Mouse (Mus musculus): Measurements from ENCODE around the gene Lrrc58.

Lrrc58 gene

DNA sequence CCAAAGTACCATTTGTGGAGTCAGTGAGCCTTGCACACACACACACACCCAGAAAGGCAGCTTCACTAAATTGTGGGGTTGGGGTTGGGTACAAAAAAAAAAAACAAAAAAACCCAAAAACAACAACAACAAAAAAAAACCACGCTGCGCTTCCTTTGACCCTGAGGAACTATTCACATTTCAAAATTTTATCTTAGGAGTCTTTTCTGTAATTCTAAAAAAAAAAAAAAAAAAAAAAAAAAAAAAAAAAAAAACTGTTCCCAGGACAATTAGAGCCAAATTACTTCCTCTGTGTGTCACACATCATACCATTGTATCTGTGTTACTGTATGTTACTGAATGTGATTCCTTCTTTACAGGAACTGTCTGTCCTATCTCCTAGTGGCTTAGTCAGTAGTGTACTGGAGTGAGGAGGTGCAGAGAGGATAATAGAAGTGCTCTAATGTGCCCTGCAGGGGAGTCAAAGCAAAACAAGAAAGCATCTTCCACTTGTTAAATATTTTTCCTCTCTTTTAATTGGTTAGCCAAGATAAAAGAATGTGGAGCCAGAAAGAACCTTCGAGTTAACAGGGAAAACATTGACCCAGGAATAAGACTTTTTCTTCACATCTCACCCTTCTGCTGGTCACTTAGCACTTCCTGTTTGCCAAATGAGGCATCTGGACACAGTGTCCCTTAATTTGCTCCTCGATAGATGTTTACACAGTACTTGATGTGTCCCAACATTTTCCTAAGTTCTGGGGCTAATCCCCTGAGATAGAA lies 1.5 kb downstream of the Lrrc58 start:
- DNase-seq: no peak

DNA sequence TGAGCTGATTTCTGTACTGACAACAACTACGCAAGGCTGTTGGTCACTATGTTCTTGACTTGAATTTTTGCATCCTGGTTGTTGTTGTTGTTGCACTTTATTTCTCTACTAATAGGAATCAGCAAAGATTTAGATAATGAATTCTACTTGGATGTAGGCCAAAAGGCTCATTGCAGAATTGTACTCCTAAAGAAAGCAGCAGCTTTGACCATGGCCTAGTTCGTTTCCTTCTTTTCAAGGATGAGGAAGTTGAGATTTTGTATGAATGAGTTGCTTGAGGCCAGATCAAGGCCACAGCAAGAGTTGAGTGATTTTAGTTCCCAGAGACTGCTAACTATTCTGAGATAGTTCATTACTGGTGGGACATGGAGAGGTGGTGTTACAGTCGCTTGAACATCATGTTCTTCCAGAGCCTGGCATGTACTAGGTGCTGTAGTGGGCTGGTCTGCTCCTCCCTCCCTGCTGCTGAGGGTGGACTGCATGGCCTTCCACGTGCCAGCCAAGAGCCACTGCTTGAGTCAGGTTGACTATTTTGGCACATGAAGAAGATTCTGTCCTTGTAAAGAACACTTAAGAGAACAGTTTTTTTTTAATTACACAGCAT lies 3.0 kb downstream of the Lrrc58 start:
- no peak for DNase-seq

DNA sequence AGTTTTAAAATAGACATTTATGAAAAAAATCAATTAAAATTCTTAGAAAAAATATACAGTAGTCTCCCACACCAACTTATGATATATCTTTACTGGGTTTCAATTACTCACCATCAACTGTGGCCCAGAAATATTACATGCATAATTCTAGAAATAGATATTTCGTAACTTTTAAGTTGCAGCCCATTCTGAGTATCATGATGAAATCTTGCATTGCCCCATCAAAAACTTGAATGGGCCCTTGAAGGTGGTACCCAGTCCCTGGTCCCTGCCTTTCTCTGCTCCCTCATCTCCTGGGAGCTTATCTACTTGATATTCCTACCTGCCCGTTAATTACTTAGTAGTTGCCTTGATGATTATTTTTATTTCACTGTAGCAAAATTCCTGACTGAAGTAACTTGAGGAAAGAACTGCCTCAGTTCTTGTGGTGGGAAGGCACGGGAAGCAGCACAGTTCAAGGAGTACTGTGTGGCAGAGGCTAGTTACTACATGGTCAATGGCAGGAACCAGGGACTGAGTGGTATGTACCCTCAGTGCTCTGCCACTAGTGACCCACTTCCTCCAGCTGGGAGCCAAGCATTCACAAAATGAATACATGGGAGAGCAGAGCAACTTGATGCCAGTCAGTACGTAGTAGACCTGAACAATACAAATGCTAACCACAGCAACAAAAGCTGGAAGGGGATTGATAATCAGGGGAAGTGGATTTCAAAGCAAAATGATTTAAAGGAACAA lies 6.5 kb downstream of the Lrrc58 start:
- DNase-seq: no peak

DNA sequence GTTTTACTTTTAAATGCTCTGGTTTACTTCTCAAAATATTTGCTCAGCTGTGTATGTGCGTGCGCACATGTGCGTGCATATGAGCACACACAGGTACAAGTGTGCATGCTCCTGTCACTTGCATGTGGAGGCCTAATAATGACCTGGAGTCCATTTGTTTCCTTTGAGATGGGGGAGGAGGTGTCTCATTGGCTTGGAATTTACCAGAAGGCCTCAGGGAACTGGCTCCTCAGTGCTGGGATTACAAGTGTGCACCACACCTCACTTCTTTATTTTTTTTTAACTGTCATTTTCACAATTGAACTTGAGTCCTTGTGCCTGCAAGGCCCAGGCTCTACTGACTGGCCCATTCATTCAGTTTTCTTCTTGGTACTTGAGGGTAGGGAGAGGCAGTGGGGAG lies 9.2 kb downstream of the Lrrc58 start:
- DNase-seq: no peak

DNA sequence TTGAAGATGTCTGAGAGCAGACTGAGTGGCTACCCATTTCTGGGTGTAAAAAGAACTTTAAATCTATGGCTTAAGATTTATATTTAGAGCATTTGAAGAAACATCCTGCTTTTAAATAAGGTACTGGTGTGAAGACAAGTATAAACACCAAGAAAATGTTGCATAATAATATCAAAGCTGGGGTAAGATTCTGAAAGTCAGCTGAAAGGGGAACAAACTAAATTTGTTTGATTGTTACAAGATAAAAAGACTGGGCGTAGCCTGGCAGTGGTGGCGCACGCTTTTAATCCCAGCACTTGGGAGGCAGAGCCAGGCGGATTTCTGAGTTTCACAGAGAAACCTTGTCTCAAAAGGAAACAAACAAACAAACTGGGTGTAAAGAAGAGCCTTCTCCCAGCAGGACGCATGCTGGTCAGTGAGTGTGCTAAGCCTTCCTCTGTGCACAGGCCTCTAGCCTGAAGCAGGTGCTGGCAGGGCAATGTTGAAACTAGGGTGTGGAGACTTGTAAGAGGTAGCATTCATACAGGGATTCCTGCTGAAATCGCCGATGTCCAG lies 10.8 kb downstream of the Lrrc58 start:
- DNase-seq: no peak

DNA sequence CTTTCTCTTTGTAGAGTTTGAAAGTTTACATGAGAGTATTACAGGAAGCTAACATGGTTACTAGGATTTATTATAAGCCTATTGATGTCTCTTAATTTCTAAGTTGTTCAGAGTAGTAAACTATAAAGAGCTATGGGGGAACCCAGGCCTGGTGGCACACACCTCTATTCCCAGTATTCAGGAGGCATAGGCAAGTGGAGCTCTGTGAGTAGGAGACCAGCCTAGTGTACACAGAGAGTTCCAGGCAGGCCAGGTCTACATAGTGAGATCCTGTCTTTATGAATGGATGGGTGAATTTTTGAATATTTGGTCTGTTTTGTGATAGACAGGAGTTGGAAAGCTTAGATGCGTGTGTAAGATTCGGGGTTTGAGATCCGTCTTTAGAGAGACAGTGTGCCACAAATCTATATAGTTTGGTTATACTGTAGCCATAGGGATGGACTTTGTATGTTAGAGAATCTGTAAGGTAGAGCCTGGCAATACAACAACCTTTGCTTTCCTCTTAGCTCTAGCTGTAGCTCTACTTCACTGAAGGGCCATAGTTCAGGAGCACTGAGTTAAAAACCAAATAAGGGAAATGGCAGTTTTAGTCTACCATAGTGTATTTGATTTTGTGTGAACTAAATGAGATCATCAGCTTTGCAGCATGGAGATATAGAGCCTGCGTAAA lies 11.7 kb downstream of the Lrrc58 start:
- no peak for DNase-seq

DNA sequence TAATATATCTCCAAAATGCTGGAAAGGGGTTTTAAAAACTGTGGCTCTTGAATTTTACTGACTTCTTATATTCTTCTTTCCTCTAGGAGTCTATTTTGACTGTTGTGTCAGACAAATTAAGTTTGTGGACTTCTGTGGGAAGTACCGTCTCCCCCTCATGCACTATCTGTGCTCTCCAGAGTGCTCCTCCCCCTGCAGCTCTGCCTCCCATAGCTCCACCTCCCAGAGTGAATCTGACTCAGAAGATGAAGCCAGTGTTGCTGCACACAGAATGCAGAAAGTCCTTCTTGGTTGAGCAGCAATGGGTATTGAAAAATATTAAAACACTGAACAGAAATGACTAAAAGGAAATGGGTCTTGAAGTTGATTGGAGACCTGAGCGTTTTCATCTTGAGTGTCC lies 13.0 kb downstream of the Lrrc58 start:
- DNase-seq: no peak

DNA sequence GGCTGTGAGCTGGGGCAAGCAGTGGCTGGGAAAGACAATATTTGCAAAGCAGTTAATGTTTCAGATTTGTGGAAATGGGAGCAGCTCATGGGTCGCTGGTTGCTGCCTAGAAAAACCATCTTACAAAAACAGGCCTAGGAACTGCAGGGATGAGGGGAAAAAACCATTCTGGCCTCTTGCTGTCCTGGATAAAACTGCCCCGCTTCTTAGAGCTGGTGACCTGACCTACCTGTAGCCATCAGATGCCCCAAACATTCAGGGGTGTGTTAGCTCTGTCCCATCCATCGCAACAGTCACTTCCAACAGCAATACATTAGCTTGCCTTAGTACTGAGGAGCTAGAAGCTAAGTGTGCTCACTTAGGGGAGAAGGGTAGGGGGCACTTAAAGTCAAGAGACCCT lies 20.8 kb downstream of the Lrrc58 start:
- DNase-seq: no peak

DNA sequence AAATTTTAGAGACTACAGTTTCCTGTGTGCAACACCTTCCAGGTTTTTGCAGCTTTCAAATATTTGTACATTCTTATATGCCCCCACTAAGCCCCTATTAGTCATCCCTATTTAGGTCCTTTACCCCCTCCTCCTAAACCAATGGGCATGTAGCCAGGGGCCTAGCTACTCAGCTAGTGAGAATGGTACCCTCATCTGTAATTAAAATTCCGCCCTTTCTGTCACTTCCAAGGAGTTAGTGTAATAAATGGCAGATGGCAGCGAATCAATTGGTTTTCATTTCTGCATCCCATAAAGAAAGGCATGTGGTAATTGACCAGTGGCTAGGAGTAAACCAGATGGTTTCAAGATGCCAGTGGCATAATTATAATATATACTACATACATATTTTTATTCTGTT lies 24.5 kb downstream of the Lrrc58 start:
- no peak for DNase-seq

DNA sequence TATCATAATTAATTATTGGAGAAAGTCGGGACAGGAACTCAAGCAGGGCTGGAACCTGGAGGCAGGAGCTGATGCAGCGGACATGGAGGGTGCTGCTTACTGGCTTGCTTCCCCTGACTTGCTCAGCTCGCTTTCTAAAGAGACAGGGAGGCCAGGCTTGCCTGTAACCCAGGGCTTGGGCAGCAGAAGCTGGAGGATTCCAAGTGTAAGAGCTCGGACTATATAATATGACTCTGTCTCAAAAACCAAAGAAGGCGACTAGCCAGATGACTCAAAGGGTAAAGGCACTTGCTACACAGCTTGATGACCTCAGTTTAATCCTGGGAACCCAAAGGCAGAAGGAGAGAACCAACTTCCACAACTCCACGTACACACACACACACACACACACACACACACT lies 25.2 kb downstream of the Lrrc58 start:
- DNase-seq: no peak

DNA sequence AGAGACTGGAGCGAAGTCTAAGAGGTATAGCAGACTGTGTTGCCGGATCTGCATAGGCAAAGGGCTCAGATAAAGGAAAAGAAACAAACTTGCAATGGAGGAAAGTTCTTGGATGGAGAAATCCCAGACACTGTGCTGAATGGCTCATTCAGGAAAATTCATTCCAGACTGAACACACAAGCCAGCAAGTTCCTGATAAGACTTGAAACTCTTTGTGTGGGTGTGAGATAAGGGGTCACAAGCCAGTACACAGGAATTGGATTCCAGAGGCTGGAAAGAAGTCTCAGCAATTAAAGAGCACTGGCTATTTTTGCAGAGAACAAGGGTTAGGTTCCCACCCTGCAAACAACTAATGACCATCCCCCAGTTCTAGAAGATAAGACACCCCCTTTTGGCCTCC lies 25.8 kb downstream of the Lrrc58 start:
- no peak for DNase-seq

DNA sequence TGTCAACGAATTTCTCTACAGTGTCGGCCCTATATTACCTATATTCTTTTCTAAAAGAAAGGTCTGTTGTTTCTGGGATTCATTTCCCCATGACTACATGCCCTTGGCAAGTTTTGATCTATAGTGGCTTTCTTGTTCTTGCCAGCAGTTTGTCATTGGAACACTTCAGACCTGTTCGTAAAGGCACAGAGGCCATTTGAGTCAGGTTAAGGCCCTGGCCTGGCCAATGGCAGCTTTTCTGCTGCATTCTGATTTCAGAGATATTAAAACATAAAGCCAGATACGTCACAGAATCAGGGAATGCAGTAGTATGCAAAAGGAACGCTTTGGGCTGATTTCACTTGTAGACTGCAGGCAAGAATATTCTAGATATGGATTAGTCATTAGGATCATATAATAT lies 30.6 kb downstream of the Lrrc58 start:
- no peak for DNase-seq

DNA sequence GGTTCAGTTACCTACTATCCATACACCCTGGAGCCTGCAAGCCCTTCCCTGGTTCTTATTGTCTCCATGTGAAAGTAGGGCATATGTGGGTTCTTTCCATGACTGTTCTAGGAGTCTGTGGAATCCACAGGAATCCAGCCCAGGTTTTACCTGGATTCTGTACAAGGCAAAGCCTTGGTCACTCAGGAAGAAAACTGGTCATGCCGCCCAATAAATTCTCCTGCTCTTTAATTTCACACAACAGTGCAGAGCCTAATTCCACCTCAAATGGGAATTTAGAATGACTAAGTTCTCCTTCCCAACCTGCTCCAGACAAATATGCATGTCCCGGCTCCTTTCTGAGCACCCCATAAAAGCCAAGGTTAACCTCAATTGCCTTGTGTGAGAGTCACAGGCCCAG lies 31.2 kb downstream of the Lrrc58 start:
- DNase-seq: no peak

DNA sequence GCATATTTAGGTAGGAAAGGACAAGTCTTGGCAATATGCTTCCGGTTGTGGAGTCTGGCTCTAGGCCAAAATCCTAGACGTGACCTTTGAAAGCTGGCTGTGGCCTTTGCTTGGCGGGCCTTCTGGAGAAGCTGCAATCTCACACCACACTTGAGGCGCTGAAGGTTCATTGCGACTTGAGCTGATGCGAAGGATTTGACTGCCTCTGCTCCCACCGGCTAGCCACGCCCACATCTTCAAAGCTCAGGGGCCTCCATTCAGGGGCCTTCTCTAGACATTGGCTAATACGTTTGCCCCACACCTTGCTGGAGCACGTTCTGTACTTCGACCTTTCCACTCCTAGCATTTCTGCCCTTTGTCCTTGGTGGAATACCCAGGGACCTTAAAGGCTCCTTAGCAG lies 33.1 kb downstream of the Lrrc58 start:
- no peak for DNase-seq

DNA sequence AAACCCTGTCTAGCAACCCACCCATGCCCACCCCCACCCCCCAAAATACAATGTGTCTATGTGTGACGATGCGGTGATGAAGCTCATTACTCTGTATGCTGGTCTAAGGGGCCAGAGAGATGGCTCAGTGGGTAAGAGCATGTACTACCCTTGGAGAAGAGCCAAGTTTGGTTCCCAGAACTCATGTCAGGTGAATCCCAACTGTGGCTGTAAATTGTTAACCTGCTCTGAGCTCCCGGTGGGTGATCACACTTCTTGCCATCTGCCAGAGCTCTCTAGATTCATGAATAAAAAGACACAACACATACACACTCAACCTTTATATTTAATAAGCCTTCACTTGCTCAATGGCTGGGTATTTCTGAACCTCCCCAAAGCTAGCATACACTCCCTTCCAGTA lies 38.3 kb downstream of the Lrrc58 start:
- no peak for DNase-seq

DNA sequence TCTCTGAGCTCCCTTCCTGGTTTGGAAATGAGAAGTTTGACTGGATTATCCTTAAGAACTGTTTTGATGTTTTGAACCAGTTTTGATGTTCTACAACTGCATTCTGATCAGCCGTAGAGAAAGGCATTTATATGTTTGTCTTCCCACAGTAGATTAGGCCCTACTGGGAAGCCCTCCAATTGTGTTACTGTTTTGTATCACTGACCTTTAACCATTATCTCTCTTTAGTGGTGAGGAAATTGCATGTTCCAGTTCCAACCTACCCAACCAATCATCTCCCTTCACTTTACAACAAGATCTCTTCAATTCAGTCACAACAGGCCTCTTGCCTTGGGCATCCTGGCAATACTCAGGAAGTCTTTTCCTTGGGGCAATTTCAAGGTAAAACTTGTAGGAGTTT lies 42.9 kb downstream of the Lrrc58 start:
- no peak for DNase-seq

DNA sequence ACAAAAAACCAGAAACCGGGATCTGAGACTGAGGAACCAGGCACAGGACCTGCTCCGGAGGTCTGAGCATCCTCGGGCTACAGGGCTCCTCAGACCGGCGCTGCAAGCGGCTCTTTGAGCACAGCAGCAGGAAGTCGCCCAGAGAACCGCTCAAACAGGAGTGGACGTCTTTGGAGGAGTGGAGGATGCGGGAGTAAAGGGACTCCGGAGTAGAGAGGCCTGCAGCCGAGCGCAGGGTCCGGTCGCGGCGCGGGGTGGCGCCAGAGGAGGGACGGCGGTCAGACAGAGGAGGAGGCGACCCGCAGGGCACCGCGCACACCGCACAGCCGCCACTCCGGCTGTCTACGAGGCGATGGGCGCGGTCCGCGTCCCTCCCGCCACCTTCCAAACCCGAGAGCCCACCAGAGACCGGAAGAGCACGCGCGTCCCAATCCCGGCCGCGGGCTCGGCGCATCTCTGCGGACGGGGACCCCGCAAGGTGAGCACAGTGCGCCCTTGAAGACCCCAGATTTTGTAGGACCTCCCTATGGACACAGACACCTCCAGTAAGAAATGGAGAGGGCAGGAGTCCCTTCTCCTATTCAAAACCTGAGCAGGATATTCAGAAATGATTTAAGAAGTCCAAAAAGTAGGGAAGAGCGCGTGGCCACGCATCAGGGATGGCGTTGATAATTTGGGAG lies 48.1 kb downstream of the Lrrc58 start, which contains the start of gene Gpr156:
Gene Gpr156 (plus strand): TSS at position 359 of the 680 bp plus-strand sequence.
- DNase-seq: no peak

DNA sequence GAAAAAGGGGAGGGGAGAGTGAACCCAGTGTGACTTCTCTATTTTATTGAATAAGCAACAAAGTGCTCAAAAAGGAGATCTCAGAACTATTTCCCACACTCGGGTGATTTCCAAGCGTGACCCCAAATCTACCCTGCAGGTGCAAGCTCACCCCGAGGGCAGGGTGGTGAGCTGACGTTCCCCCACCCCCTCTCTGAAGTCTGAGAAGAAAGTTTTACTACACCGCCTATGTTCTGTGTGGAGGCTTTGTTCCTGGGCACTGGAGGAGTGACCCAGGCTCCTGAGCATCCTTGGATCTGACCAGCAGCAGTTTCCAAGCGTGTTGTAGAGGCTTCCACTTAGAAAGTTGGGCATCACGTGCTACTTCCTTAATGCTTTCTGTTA lies 48.6 kb downstream of the Lrrc58 start:
- peak; percentile 13 to 25 for DNase-seq

DNA sequence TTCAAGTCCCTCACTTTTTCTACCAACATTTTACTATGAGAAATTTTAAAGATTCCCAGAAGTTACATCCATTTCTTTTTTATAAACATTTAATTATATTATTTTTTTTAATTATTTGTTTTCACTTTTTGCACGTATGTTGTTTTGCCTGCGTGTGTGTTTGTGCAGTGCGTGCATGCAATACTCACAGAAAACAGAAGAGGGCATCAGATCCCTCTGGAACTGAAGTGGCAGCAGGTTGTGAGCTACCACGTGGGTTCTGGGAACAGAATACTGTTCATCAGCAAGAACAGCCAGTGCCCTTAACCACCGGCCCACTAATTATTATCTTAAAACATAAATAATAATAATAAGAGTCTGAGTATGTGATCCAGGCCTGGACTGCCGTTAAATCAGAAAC lies 50.8 kb downstream of the Lrrc58 start:
- DNase-seq: no peak

DNA sequence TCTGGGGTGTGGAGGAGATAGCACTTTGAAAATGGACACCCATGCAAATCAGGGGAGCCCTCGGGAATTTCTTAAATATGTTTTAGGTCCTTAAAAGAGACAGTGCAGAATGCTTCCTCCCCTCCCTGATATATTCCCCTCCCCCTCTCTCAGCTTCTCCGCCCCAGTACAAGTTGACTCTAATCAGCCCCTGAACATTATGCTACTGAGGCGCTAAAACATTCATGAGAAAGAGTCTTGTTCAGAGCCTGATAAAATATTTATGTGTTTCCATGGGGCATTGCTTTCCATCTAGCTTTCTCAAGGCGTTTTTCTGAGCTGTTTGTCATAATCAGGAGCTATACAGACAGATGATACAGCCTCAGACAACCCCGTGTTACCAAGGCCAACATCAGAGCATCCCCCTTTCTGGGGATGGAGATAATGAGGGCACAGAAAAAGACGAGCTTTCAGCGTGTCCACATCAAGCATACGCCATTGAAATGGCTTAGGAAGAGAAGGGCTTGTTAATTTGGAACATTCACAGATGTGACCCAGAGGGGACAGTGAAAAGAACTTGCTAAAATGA lies 52.7 kb downstream of the Lrrc58 start:
- DNase-seq: no peak

DNA sequence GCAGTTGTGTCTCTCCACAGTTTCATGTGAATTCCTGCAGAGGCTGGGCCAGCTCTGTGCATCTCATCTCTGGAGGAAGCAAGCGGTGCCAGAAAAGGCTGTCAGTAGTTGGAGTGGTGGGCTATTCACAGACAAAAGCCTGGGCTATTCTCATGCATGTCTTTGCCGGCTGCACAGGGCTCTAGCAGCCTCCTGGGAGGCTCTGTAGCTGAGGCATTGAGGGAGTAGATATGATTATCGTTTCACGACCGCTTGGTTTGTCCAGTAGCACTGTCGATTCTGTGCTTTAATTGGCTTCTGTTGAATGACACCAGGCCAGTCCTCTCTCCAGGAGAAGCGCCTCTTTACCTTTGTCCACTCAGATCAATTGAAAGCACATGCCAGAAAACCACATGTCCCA lies 57.9 kb downstream of the Lrrc58 start:
- no peak for DNase-seq

DNA sequence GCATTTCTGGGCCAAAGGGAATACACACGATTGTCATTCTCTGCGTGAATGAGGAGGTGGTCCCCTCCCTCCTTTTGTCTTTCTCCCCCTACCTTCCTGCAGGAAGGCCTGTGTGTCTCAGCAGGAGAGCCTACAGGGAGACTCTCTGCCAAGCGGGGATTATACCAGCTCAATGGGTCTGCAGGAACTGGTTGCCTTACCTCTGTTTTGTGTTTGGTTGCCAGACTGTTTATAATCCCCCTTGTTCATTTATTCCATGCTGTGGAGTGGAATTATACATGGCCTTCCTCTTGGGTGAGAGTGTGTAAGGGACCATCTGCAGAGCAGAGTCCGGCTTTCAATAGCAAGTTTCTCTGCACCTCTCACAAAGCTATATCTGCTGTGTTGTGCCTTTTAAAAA lies 58.9 kb downstream of the Lrrc58 start:
- DNase-seq: no peak
